Mouse (Mus musculus): ENCODE data around the gene Ube2d1.

The Ube2d1 gene

DNA sequence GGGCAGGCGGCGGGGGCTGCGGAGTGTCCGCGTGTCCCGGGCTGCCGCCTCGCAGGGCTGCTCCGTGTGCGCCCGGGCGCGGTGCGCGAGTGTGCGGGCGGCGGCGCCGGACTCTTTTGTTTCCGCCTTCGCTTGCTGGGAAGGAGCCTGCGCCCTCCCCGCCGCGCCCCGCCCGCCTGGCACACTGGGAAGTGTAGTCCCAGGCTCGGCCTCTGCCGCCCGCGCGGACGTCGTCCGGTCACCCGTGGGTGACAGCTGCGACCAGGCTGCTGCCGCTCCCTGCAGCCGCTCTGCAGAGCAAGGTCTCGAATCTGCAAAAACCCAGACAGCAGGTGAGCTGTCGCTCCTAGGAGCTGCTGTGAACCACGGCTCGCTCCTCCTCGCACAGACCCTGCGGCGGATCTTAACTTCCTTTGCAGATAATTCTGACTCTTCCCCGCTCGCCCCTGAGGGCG is at the start of gene Ube2d1:
Gene Ube2d1 (minus strand): TSS at position 137 of the 455 bp plus-strand sequence.
- DNase-seq (ENCODE audit: low spot score), result peak; percentile 86

DNA sequence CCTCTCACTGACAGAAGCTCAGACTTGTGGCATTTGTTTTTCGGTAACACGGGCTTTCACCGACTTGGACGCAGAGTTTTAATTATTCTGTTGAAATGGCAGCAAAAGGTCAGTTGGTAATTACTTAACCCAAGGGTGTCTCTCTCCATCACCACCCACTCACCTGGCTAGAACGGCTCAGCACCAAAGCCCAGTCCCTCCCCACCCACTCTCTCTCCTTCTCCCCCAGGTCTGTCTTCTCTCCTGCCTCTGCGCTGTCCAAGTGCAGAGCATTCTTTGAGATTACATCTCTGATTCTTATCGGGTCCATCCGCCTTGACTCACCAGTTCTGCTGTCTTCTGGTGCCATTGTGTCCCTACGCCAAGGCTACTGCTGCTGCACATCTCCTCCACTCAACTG is 47.8 kb upstream of the Ube2d1 start:
- DNase-seq (ENCODE audit: low spot score), result no peak

DNA sequence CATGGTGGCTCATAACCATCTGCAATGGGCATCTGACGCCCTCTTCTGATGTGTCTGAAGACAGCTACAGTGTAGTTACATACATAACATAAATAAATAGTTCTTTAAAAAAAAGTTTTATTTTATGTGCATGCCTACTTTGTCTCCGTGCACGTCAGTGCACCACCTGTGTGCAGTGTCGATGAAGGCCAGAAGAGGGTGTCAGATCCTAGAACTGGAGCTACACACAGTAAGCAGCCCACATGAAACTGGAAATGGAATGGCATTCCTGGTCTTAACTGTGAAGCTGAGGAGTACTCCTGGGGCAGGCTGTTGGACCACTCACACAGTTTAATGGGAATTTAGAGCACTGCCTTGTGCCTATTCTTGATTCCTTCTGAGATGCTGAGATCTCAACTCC is 47.3 kb upstream of the Ube2d1 start:
- no peak for DNase-seq (ENCODE audit: low spot score)

DNA sequence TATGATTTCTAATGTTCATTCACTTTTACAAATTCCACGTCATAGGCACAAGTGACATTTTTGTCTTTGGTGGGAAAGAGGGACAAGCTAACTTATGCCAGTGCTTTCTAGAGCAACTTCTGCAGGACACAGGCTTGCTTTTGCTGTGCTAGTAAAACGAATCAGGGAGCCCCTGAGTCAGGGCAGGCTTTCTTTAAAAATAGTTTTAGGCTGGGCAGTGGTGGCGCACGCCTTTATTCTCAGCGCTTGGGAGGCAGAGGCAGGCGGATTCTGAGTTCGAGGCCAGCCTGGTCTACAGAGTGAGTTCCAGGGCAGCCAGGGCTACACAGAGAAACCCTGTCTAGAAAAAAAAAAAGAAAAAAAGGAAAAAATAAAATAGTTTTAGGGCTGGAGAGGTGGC is 46.8 kb upstream of the Ube2d1 start:
- DNase-seq (ENCODE audit: low spot score), result no peak

DNA sequence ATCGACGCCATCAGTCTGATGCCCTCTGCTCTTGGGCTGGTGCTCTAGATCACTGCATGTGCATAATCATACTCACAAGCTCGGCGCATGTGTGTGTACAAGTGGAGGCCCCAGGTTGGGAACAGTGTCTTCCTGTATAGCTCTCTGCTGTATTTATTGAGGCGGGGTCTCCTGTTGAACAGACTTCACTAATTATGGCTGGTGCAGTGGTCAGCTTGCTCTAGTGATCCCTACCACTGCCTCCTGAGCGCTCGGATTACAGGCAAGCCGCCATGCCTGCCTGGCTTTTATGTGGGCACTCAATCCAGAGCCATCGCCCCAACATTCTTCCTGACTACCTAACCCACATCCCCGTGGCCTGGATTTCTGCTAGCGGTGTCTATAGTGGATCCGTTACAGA is 45.0 kb upstream of the Ube2d1 start:
- no peak for DNase-seq (ENCODE audit: low spot score)

DNA sequence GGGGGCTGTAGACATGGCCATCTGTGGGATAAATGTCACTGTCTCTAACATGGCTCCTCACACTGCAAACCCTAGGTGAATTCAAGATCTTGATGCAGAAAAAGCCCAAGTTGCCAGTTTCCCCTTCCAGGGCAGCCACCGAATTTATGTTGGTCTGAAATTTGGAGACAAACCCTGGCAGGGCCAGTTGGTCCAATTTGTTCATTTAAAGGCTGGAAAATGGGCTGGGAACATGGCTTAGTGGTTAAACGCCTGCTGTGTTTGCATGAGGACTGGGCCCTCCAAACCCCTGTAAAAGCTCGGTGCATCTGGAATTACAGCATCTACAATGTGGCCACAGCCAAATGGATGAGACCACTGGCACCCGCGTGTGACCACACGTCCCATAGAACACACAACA is 44.2 kb upstream of the Ube2d1 start:
- DNase-seq (ENCODE audit: low spot score), result no peak

DNA sequence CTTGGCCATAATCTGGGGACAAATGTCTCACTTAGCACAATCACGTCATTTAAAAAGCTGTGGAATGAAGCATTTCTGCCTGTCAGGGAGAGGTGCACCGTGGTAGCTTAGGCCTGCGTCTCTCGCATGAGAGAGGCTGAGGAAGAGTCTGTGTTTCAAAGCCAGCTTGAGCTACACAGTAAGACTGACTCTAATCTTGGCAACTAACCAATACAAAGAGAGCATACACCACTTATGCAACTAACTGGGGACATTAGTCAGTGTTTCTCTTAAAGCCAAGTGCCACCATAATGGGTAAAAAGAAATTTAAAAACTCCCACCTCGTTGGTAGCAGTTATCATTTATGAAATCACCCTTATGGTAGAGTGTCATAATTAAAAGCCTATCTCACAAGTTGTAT is 43.8 kb upstream of the Ube2d1 start:
- DNase-seq (ENCODE audit: low spot score), result no peak

DNA sequence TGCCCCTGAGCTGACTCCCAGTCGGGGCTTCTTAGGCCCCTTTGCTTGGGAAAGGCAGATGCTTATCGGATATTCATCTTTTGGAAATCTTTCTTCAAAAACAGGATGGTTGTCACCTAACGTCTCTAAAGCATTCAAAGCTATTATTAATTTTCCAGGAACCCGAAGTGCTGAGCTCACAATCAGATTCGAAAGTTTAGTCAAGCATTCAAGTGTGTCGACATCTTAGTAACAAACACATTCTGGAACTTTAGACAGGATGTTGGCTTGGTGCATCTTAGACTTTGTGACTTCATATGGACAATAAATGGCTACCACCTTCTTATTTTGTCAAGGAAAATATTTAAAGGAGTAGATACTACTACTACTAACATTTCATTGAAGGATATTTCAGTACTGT is 43.3 kb upstream of the Ube2d1 start:
- no peak for DNase-seq (ENCODE audit: low spot score)

DNA sequence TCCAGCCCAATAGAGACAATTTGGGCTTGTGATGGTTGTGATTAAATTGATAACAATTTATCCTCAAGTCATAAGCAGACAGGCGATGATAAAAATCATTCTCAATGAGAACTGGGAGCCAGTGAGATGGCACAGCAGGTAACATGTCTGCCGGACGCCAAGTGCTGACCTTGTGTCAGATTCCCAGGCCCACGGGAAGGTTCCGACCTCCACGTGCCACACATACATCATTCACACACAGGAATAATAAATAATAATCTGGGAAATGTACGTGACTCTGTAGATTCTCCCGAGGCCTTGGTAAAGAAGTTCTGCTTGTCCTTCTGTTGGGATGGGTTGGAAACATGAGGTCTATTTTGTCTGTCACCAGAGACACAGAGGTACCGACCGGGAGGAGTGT is 42.3 kb upstream of the Ube2d1 start:
- DNase-seq (ENCODE audit: low spot score), result no peak

DNA sequence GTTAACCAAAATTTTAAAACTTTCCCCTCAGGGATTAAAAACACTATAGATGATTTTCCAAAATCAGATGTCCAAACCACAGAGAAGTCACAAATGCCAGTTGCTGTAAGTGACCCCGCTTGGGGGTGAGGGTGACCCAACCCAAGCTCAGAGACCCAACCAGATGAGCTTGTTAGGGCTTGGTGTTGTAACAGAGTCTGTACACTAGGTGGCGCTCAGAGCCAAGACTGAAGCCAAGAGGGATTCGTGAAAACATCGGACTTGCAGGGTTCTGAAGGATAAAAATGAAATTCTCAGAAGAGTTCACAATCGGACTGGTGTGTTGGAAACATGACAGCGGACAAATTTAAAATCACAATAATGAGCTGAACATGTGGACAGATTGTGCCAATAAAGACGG is 41.7 kb upstream of the Ube2d1 start:
- peak; percentile 54 for DNase-seq (ENCODE audit: low spot score)

DNA sequence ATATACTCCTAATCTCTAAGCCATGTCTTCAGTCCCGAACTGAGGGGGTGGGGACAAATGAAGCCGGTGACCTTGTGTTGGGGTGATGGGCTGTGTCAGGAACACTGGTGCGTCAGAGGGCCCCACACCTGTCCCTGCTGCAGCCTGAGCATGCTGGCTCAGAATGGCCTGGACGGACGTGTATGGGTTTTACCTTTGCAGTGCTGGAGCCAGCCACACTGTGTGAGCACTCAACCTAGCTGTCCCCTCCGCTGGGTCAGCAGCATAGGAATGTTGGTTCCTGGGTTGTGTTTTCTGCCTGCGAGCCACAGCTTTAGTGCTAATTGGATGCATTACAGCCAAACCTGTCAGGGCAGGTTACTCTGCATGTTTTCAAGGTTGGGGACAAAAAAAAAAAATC is 41.1 kb upstream of the Ube2d1 start:
- no peak for DNase-seq (ENCODE audit: low spot score)

DNA sequence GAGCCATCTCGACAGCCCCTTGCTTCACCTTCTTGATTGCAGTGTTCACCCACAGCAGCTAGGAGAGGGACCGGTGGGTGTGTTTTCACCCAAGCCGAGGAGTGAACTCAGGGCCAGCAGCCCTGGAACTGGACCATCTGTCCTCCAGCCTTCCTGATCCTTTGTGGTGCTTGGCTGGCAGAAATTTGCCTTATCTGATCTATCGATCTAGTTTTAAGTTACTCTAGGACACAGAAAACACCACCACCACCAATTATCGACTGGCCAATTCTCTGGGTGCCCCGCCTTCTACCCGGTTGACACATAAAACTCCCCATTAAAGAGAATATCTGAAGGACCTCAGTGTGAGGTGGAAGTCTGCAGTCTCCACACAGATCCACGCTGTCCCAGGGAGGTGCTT is 38.6 kb upstream of the Ube2d1 start:
- no peak for DNase-seq (ENCODE audit: low spot score)

DNA sequence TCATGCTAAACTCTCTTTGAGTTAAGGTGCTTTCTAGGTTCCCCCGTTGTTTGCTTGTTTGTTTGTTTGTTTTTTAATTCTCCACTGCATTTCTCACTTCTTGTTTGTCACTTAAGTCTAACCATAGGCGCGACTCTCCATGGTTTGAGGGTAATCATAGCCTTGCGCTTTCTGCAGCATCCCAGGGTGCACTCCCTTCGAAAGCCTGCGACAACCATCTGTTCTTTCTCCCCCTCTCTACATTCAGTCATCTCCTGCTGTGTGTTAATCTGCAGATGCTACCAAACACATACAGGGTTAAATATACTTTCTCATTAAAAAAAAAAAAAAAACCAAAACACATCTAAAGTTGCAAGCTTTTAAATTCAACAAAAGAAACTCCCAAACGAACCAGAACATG is 31.4 kb upstream of the Ube2d1 start:
- DNase-seq (ENCODE audit: low spot score), result no peak

DNA sequence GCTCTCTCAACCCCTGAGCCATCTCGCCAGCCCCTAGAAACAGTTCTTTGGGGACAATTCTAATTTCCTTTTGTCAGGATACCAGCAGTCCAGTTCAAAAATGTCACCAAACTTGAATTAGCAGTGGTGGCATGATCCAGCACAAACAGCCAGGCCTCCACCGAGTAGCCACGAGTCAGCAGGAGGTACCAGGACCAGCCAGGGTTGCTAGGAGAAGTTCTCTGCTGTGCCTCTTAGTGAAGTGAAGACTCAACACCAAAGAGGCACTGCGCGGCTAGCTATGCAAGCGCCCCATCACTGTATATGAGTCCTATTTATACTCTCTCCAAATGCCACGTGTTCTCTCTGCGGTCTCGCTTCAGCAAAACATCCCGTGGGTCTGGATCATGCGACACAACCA is 31.0 kb upstream of the Ube2d1 start:
- DNase-seq (ENCODE audit: low spot score), result no peak

DNA sequence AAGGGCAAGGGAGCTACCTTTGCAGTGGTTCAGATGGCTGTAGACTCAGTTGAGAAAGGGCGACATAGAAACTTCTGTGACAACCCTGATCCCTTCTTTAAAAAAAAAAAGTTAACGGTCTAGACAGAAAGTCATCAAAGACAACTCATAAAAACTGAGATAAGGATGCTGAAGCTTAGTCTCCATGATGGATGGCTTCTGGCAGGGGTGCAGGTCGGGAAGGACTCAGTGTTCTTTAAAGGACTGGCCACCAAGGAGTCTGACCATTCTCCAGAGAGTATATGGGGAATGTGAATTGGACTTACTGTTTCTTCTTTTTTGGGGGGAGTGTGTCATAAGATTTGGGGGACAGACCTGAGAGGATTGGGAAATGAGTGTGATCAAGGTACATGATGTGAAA is 29.5 kb upstream of the Ube2d1 start:
- no peak for DNase-seq (ENCODE audit: low spot score)

DNA sequence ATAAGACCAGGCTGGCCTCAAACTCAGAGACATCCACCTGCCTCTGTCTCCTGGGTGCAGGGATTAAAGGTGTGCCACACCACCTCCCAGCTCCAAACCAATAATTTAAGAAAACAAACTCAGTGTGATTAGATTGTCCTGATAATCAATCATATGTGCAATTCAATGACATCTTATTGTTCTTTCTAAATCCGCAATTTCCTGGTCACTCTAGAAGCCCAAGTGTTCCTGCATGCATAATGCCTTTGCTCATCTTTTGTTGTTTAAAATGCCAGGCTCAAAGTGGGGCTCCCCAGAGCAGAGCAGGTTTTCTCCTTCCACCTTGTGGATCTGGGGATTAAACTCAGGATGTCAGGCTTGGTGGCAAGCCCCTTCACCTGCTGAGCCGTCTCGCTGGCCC is 25.2 kb upstream of the Ube2d1 start:
- DNase-seq (ENCODE audit: low spot score), result no peak

DNA sequence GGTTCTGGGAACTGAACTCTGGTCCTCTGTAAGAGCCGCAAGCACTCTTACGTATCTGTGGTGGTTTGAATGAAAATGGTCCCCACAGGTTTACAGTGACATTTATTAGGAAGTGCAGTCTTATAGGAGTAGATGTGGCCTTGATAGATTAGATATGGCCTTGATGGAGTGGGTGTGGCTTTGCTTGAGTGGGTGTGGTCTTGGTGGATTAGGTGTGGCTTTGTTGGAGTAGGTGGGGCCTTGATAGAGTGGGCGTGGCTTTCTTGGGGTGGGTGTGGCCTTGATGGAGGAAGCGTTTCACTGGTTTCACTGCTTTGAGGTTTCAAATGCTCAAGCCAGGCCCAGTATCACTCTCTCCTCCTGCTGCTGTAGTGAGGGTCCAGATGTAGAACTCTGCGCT is 23.1 kb upstream of the Ube2d1 start:
- DNase-seq (ENCODE audit: low spot score), result no peak

DNA sequence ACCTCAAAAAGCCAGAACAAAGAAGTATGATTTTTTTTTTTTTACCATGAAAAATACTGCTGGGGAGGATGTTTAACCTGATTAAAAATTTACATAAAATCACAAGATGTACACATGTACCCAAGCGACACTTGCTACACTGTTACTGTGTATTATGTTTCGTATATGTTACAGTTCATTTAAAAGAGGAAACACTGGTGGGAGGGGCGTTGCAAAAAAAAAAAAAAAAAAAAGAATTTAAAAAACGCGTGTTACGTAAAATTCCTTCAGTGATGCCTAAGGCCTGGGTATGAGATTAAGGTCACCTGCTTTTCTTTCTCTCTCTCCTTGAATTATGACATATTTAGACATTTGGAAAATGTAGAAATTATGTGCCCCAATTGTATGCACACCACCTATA is 21.7 kb upstream of the Ube2d1 start:
- DNase-seq (ENCODE audit: low spot score), result no peak

DNA sequence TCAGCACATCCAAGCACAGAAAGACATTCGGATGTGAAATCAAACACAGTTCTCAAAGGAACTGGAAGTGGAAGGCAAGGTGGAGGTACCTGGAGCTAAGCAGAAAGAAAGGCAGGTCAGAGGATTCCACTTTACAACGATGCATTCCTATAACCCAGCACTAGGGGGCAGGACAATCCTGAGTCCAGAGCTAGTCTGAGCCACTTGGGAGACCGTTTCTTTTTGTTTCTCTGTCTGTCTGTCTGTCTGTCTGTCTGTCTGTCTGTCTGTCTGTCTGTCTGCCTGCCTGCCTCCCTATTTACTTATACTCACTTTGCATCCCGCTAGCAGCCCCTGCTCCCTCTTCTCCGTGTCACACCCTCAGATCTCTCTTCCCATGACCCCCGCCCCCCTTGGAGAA is 21.1 kb upstream of the Ube2d1 start:
- no peak for DNase-seq (ENCODE audit: low spot score)

DNA sequence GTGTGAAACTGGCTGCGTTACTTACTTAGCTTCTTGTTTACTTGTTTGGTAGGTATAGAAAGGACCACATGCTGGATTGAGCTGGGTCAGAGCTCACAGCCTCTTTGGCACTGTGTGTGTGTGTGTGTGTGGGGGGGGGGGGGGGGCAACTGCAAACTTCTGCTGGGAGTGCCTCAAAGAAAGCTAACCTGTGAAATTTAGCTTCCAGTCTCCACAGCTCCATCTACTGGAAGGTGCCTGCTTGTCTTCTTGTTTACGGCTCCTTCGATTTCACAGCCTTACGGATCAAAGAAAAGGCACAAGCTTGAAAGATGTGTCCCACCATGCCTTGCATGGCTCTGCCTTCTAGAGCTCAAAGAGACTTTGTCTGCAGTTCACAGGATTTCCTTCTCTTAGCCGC is 17.4 kb upstream of the Ube2d1 start:
- DNase-seq (ENCODE audit: low spot score), result no peak

DNA sequence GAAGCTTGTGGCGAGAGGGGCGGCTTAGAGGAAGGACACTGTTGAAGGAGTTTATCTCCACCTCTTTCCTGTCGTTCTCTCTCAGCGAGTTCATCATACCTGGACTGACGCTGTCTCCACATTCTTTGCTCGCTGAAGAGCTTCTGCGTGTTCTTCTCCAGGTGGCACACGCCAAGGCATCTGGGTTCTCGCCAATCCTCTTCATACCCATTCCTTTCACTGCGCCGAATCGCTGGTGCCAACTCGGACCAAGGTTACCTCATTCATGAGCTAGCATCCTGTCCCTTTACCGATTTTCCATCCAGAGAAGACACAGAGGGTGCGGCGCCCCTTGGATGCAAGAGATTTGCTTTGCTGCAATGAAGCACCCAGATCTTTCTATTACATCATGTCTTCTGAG is 15.1 kb upstream of the Ube2d1 start:
- no peak for DNase-seq (ENCODE audit: low spot score)

DNA sequence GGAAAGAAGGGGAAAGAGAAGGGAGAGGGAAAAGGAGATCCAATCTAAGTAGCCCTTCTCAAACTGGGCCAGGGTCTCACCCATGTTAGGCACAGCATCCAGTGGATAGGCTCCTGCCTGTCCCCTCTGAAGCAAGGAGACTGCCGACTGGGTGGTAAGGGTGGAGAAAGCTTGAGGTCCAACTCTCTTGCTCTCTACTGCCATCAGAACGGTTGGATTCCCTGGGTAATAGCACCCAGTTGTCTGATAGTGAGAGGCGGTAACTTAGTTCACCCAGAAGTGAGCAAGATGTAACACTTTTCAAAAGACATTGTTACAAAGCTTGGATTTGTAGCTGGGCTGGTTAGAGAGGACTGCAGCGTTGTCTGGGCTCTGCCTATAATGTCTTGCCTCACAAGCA is 8.2 kb upstream of the Ube2d1 start:
- no peak for DNase-seq (ENCODE audit: low spot score)

DNA sequence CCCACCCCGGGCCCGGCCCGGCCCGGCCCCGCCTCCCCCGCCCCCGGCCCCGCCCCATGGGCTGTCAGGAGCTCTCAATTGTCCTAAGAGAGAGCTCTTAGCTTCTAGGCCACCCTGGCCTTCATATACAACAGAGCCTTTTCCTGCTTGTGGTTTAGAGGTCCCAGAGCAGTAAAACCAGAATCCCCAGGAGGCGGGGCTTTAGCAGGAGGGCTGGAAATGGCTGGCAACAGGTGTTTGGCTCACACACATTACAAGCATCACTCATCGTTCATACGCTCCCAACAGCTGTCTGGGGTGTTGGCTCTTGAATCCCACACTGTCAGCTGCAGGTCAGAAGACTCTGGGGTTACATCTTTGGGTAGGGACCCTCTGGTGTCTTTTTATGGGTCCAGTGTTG is 7.2 kb upstream of the Ube2d1 start:
- no peak for DNase-seq (ENCODE audit: low spot score)

DNA sequence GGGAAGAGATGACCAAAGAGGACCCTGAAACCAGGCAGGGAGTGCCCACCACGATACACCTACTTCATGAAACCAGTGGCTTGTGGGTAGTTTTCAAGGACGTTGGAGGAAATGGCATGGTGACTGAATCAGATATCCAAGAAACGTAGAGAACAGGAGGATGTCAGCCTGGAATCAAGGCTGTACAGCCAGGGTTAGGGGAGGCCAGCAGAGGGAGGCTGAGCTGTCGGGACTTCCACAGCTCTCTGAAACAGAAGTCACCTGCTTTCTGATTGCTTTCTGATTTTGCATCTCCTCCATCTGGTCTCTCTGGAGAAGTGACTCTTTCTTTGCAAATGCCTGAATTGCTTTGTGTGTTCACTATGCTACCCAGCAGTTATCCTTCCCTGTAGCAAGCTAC is 6.7 kb upstream of the Ube2d1 start:
- no peak for DNase-seq (ENCODE audit: low spot score)

DNA sequence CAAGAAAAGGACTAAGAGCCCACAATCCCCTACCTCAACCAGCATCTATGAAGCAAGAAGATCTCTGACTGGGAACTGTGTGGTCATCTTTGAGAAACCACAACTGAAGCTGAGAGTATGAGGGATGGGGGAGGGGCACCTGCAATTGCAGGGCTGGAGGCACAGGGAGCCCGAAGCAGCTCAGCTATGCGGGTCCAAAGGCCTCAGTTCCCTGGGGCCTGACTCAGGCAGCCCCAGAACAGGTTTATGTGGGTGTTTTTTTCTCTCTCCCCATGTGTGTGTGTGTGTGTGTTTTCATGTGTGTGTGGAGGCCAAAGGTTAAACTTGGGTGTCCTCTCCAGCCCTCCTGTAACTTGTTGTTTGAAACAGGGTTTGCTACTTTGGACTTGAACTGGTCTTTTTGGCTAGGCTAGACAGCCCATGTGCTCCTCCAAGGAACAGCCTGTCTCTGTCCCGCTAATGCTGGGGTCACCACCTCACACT is 6.2 kb upstream of the Ube2d1 start:
- no peak for DNase-seq (ENCODE audit: low spot score)

Data from ovary, postnatal 36 days (tissue).